Mouse (Mus musculus) CH12.LX (cell line): ENCODE measurements around the gene Elovl6. TPM values are rescaled to one million over a fixed set of nuclear protein-coding genes. Genes with fewer than 3 reads are reported as not detected.

Source experiments
- DNase-seq: peaks from one replicate; pipeline ENCODE4 v3.0.0-alpha.2; 2013; ENCODE audit errors: extremely low read depth
- H3K27ac ChIP-seq: 2 replicates; pipeline ENCODE4 v1.5.1; 2012; ENCODE audit warnings: low read depth, mild to moderate bottlenecking, control low read depth, moderate library complexity; ENCODE audit not compliant: insufficient read depth
- H3K27me3 ChIP-seq: replicated peaks from 2 replicates; pipeline ENCODE3; 2012; ENCODE audit warnings: inconsistent platforms
- H3K36me3 ChIP-seq, 2 experiments: replicated peaks in 1 of 2; 2 replicates each; pipeline versions ENCODE3 to v1.6.1; 2012; ENCODE audit warnings: inconsistent platforms in 1 of 2, low read length in 1 of 2, mild to moderate bottlenecking in 1 of 2, mixed read lengths in 1 of 2, moderate library complexity in 1 of 2; ENCODE audit not compliant: control insufficient read depth in 1 of 2, insufficient read depth in 1 of 2
- H3K4me1 ChIP-seq, 2 experiments: 2 replicates each; pipeline ENCODE4 v1.6.1; 2012; ENCODE audit warnings: inconsistent platforms in 1 of 2, moderate library complexity in 1 of 2; ENCODE audit not compliant: insufficient read depth in 2 of 2, control insufficient read depth in 1 of 2
- H3K4me2 ChIP-seq: 2 replicates; pipeline ENCODE4 v1.6.1; 2012; ENCODE audit warnings: low read depth, mild to moderate bottlenecking, control low read depth; ENCODE audit not compliant: poor library complexity, insufficient read depth, severe bottlenecking
- H3K4me3 ChIP-seq, 3 experiments: fragments of 150-350 bp in 1 of 3; sonication (generic) in 1 of 3; replicated peaks in 1 of 3; 2 replicates each; pipeline versions ENCODE3 to v1.5.1; 2011 to 2012; ENCODE audit warnings: low read depth in 2 of 3, low read length in 2 of 3, mild to moderate bottlenecking in 2 of 3, moderate library complexity in 2 of 3, control low read depth in 1 of 3, improper control_type of control experiment in 1 of 3, inconsistent platforms in 1 of 3, mixed read lengths in 1 of 3; ENCODE audit not compliant: poor library complexity in 1 of 3
- H3K79me2 ChIP-seq: replicated peaks from 2 replicates; pipeline ENCODE4 v1.6.1; 2012; ENCODE audit warnings: mild to moderate bottlenecking, moderate library complexity; ENCODE audit not compliant: control insufficient read depth, poor library complexity, insufficient read depth, severe bottlenecking; ENCODE audit errors: extremely low read depth
- H3K9ac ChIP-seq: 2 replicates; pipeline ENCODE4 v1.6.1; 2012; ENCODE audit warnings: low read depth, mild to moderate bottlenecking, control low read depth, moderate library complexity; ENCODE audit not compliant: insufficient read depth
- H3K9me3 ChIP-seq: replicated peaks from 2 replicates; pipeline ENCODE3; 2012; ENCODE audit warnings: low read length, inconsistent platforms, mixed read lengths
- CHD1 ChIP-seq: IDR thresholded peaks from 2 replicates; pipeline ENCODE4 v1.6.1; 2012; ENCODE audit warnings: low read depth, low read length, improper control_type of control experiment, inconsistent platforms
- CTCF ChIP-seq, 2 experiments: IDR thresholded peaks in 1 of 2; conservative IDR thresholded peaks in 1 of 2; 2 replicates each; pipeline ENCODE4 v1.5.1; 2011 to 2012; ENCODE audit warnings: low read depth in 2 of 2, low read length in 2 of 2, improper control_type of control experiment in 1 of 2, inconsistent platforms in 1 of 2, mild to moderate bottlenecking in 1 of 2, moderate library complexity in 1 of 2
- ELF1 ChIP-seq: IDR thresholded peaks from 2 replicates; pipeline ENCODE4 v1.6.1; 2014; ENCODE audit warnings: low read depth, mild to moderate bottlenecking, inconsistent platforms, low read length, improper control_type of control experiment
- ETS1 ChIP-seq: conservative IDR thresholded peaks from 2 replicates; pipeline ENCODE4 v1.6.1; 2012; ENCODE audit warnings: low read depth, mild to moderate bottlenecking, inconsistent platforms, low read length, improper control_type of control experiment, moderate library complexity
- GABPA ChIP-seq: IDR thresholded peaks from 2 replicates; pipeline ENCODE4 v1.6.1; 2012; ENCODE audit warnings: low read depth, low read length, improper control_type of control experiment, inconsistent platforms; ENCODE audit not compliant: insufficient replicate concordance
- MAFK ChIP-seq: IDR thresholded peaks from 2 replicates; pipeline ENCODE4 v1.6.1; 2011; ENCODE audit warnings: low read length, improper control_type of control experiment; ENCODE audit not compliant: insufficient replicate concordance
- MEF2A ChIP-seq: IDR thresholded peaks from 2 replicates; pipeline ENCODE4 v1.6.1; 2014; ENCODE audit warnings: low read depth, mild to moderate bottlenecking, inconsistent platforms, low read length, improper control_type of control experiment, borderline replicate concordance
- MXI1 ChIP-seq: IDR thresholded peaks from 2 replicates; pipeline ENCODE4 v1.6.1; 2011; ENCODE audit warnings: mild to moderate bottlenecking, low read depth, low read length, improper control_type of control experiment
- MYC ChIP-seq: IDR thresholded peaks from 2 replicates; pipeline ENCODE4 v1.6.1; 2011; ENCODE audit warnings: low read depth, mild to moderate bottlenecking, improper control_type of control experiment, low read length
- NELFE ChIP-seq: IDR thresholded peaks from 2 replicates; pipeline ENCODE4 v1.6.1; 2011; ENCODE audit warnings: low read depth, low read length, improper control_type of control experiment
- NRF1 ChIP-seq: IDR thresholded peaks from 2 replicates; pipeline ENCODE4 v1.6.1; 2014; ENCODE audit warnings: low read depth, mild to moderate bottlenecking, inconsistent platforms, low read length, improper control_type of control experiment, moderate library complexity
- POLR2A ChIP-seq: IDR thresholded peaks from 2 replicates; pipeline ENCODE4 v1.6.1; 2011; ENCODE audit warnings: low read depth, mild to moderate bottlenecking, improper control_type of control experiment, low read length
- POLR2AphosphoS2 ChIP-seq: IDR thresholded peaks from 2 replicates; pipeline ENCODE4 v1.6.1; 2011; ENCODE audit warnings: low read depth, low read length, improper control_type of control experiment
- RCOR1 ChIP-seq: conservative IDR thresholded peaks from 2 replicates; pipeline ENCODE4 v1.6.1; 2012; ENCODE audit warnings: low read depth, mild to moderate bottlenecking, inconsistent platforms, low read length, improper control_type of control experiment
- SIN3A ChIP-seq: IDR thresholded peaks from 2 replicates; pipeline ENCODE4 v1.6.1; 2012; ENCODE audit warnings: low read length, improper control_type of control experiment, inconsistent platforms
- SMC3 ChIP-seq: IDR thresholded peaks from 2 replicates; pipeline ENCODE4 v1.6.1; 2011; ENCODE audit warnings: low read depth, low read length, improper control_type of control experiment
- TCF12 ChIP-seq: IDR thresholded peaks from 2 replicates; pipeline ENCODE4 v1.6.1; 2014; ENCODE audit warnings: low read depth, mild to moderate bottlenecking, inconsistent platforms, low read length, improper control_type of control experiment
- UBTF ChIP-seq: IDR thresholded peaks from 2 replicates; pipeline ENCODE4 v1.6.1; 2012; ENCODE audit warnings: low read depth, mild to moderate bottlenecking, inconsistent platforms, low read length, improper control_type of control experiment, moderate library complexity
- USF1 ChIP-seq: IDR thresholded peaks from 2 replicates; pipeline ENCODE4 v1.6.1; 2014; ENCODE audit warnings: low read depth, mild to moderate bottlenecking, inconsistent platforms, low read length, improper control_type of control experiment
- ZC3H11A ChIP-seq: IDR thresholded peaks from 2 replicates; pipeline ENCODE4 v1.6.1; 2012; ENCODE audit warnings: low read depth, mild to moderate bottlenecking, inconsistent platforms, low read length, improper control_type of control experiment
- ZKSCAN1 ChIP-seq: IDR thresholded peaks from 2 replicates; pipeline ENCODE4 v1.6.1; 2012; ENCODE audit warnings: low read depth, inconsistent platforms, low read length, improper control_type of control experiment, borderline replicate concordance
- ZMIZ1 ChIP-seq: IDR thresholded peaks from 2 replicates; pipeline ENCODE4 v1.6.1; 2012; ENCODE audit warnings: low read depth, mild to moderate bottlenecking, inconsistent platforms, low read length, improper control_type of control experiment
- dilution Hi-C: fragments of 300-500 bp; cut with MboI; formaldehyde crosslinking; loops from 2 replicates; pipeline ENCODE4 v1.14.3; 2020; ENCODE audit warnings: low sequenced_read_pairs; ENCODE audit not compliant: extremely low pct_unique_long_range_greater_than_20kb, extremely low pct_ligation_motif_present
- in situ Hi-C: fragments of 300-500 bp; cut with MboI; formaldehyde crosslinking; loops from 3 replicates; pipeline ENCODE4 v1.14.3; 2019; ENCODE audit warnings: low sequenced_read_pairs, low pct_ligation_motif_present, low pct_unique_long_range_greater_than_20kb, mixed read lengths
- polyA plus RNA-seq: library from polyadenylated mRNA; unstranded; fragments of >175 nt; gene quantifications from 2 replicates; pipeline ENCODE4 v1.2.1, GENCODE M21; 2012; ENCODE audit warnings: low read depth; ENCODE audit not compliant: insufficient read length
- total RNA-seq, 2 experiments: library from RNA; depleted of rRNA; stranded (reverse); fragments of 300-350 nt in 1 of 2; fragments of >200 nt in 1 of 2; gene quantifications; 2 replicates each; pipeline ENCODE4 v1.2.3; 2012 to 2014

Elovl6 gene
- total and polyA plus RNA-seq, 3 experiments: 1.7 to 6.8 (median 6.0) TPM

DNA sequence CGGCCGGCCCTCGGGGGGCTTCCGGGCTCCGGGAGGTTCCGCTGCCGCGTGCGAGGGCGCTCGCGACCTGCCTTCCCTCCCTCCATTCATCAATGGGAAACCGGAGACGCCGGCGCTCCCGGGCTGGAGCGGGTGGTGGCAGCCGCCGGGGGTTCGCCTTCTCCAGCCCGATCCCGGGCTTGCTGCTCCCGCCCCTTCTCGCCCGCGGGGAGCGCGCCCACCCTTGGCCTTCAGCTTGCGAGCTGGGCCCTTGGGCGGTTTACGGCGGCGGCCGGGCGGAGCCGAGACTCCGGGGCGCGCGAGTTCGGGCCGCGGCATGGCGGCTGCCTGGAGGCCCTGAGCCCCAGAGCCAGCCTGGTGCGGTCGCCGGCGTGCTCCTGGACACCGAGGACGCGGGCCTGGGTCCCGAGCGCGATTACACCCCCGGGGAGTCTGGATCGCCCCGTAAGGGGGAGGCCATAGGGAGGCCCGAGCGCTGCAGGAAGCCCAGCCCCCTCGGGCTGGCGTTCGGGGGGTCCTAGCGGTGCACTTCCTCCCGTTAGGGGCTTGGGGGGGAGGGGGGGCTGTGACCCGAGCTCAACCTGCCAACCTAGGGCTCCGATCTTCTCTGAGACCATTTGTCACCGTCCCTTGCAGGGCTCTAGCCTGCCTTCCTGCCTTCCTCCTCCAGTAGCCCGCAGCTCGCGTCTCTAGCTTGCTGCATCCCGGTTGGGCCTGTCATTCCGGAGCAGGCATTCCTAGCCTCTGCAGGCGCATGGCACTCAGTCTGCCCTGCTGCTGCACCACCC is 1.8 kb downstream of the Elovl6 start:
- peak overlapping the region; percentile 72 for H3K9ac ChIP-seq
- H3K4me1 ChIP-seq: peaks cover 2 to 26% of the 10 kb centered on the region in 2 experiments; a peak in 2 of 4 replicates
- peak overlapping the region; percentile 58 to 65 (median 63) for H3K4me3 ChIP-seq
- H3K27me3 ChIP-seq: no peaks in the 10 kb centered on the region
- no peaks in the 10 kb centered on the region for H3K9me3 ChIP-seq
- H3K4me2 ChIP-seq: peak overlapping the region; percentile 83
- H3K36me3 ChIP-seq: peaks cover 0 to 2% of the 10 kb centered on the region in 2 experiments
- TF ChIP-seq NELFE: 0 out of 2 replicates have a peak, but pooled peaks have one; percentile 11
- TF ChIP-seq TCF12: peak; percentile 24
- no peak for TF ChIP-seq ETS1
- TF ChIP-seq CHD1: no peak
- peak in 1 of 2 experiments; percentile 14; a peak in 1 of 4 replicates for TF ChIP-seq CTCF (conservative IDR thresholded peaks at IDR 0.05 in 1 of 2, IDR thresholded peaks at IDR 0.05 in 1 of 2; ENCODE audit: low read depth in 2 of 2, low read length in 2 of 2)
- peak; percentile 82 for TF ChIP-seq UBTF
- TF ChIP-seq ZKSCAN1: no peak
- TF ChIP-seq MXI1: peak; percentile 41; the same call in 1 of the 2 replicates
- TF ChIP-seq ZC3H11A: no peak
- TF ChIP-seq MEF2A: no peak
- no peak for TF ChIP-seq USF1
- no peak for TF ChIP-seq NRF1
- peak; percentile 52; the same call in 1 of the 2 replicates for TF ChIP-seq POLR2A
- no peak for TF ChIP-seq ZMIZ1
- TF ChIP-seq ELF1: no peak
- no peak for TF ChIP-seq SIN3A
- H3K27ac ChIP-seq: peak overlapping the region; percentile 7; the same call in 1 of the 2 replicates
- no peaks in the 10 kb centered on the region for H3K79me2 ChIP-seq
- peak; percentile 24 for DNase-seq
- in situ Hi-C loops: no loop called here
- dilution Hi-C loops: no loop called here

DNA sequence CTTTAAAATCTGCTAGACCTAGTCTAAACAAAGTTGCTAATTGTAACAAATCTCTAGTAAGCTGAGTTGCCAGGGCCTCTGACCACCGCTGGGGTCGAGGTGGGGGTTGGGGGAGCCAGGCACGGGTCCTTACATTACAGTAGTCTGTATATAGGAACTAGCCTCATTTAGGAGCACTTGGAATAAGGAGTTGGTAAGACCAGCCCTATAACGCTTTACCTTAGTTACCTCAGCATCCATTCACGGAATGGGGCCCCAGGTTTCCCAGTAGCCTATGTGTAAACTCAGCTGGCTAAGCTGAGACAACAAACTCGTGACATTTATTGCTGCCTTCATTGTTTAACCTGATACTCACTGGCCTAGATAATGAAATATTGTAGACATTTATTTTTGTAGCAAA is 3.3 kb downstream of the Elovl6 start:
- H3K9ac ChIP-seq: no peak overlapping the region; the same call in 1 of the 2 replicates
- in situ Hi-C loops: no loop called here
- no peaks in the 10 kb centered on the region for H3K9me3 ChIP-seq

More for the DNA sequence above, 3.3 kb downstream of the Elovl6 start:
- Histone ChIP-seq H3K4me3 (no peak overlapping the region), H3K79me2 (no peaks in the 10 kb centered on the region), H3K27ac (no peak overlapping the region), H3K4me1 (peaks cover 2 to 26% of the 10 kb centered on the region in 2 experiments; a peak in 2 of 4 replicates), H3K4me2 (no peak overlapping the region), H3K36me3 (peaks cover 0 to 4% of the 10 kb centered on the region in 2 experiments), H3K27me3 (no peaks in the 10 kb centered on the region)
- TF ChIP-seq SIN3A (no peak), USF1 (no peak), MYC (no peak), SMC3 (no peak), CHD1 (no peak), RCOR1 (no peak), POLR2AphosphoS2 (no peak), ZMIZ1 (no peak), NRF1 (no peak), CTCF (conservative IDR thresholded peaks at IDR 0.05 in 1 of 2, IDR thresholded peaks at IDR 0.05 in 1 of 2; ENCODE audit: low read depth in 2 of 2, low read length in 2 of 2) (no peak), MXI1 (no peak), MAFK (no peak), GABPA (no peak), POLR2A (no peak)
- dilution Hi-C loops: no loop called here
- no peak for DNase-seq
